Mouse (Mus musculus) limb, embryonic 14.5 days (tissue): Measurements from ENCODE around the gene Fgfr2. TPM values are rescaled to one million over a fixed set of nuclear protein-coding genes. Genes with fewer than 3 reads are reported as not detected.

Source experiments
- ATAC-seq: fragments of 200-750 bp; cut with Nextera tagmentation; 2 replicates; pipeline ENCODE4 v1.8.0; 2017; ENCODE audit warnings: low read depth, moderate number of reproducible peaks, moderate TSS enrichment; ENCODE audit not compliant: low FRiP score
- DNase-seq: peaks from one replicate; pipeline ENCODE4 v3.0.0-alpha.2; 2015; ENCODE audit warnings: low spot score
- H3K27ac ChIP-seq: fragments of 300-500 bp; sonication (generic); replicated peaks from 2 replicates; pipeline ENCODE4 v1.5.1; 2014; ENCODE audit warnings: low read depth, mild to moderate bottlenecking, low read length, moderate library complexity, mixed read lengths
- H3K27me3 ChIP-seq: fragments of 300-500 bp; sonication (generic); 2 replicates; pipeline ENCODE4 v1.6.1; 2014; ENCODE audit warnings: low read length, mixed read lengths; ENCODE audit not compliant: control insufficient read depth, insufficient read depth
- H3K36me3 ChIP-seq: fragments of 300-500 bp; sonication (generic); 2 replicates; pipeline ENCODE4 v1.6.1; 2014; ENCODE audit warnings: mild to moderate bottlenecking, low read length, moderate library complexity, mixed read lengths; ENCODE audit not compliant: control insufficient read depth, insufficient read depth
- H3K4me1 ChIP-seq: fragments of 300-500 bp; sonication (generic); 2 replicates; pipeline ENCODE4 v1.6.1; 2014; ENCODE audit warnings: antibody characterized with exemption, low read length, mixed read lengths; ENCODE audit not compliant: control insufficient read depth, insufficient read depth
- H3K4me2 ChIP-seq: fragments of 300-500 bp; sonication (generic); replicated peaks from 2 replicates; pipeline ENCODE4 v1.6.1; 2014; ENCODE audit warnings: low read depth, mild to moderate bottlenecking, low read length, moderate library complexity; ENCODE audit not compliant: severe bottlenecking
- H3K4me3 ChIP-seq: fragments of 300-500 bp; sonication (generic); replicated peaks from 2 replicates; pipeline ENCODE4 v1.5.1; 2014; ENCODE audit warnings: low read length
- H3K9ac ChIP-seq: fragments of 300-500 bp; sonication (generic); 2 replicates; pipeline ENCODE4 v1.6.1; 2014; ENCODE audit warnings: mild to moderate bottlenecking, low read depth, low read length, moderate library complexity; ENCODE audit not compliant: severe bottlenecking
- H3K9me3 ChIP-seq: fragments of 300-500 bp; sonication (generic); 2 replicates; pipeline ENCODE4 v1.6.1; 2016; ENCODE audit warnings: low read length; ENCODE audit not compliant: control insufficient read depth
- POLR2A ChIP-seq: fragments of 200-500 bp; IDR thresholded peaks from 2 replicates; pipeline ENCODE4 v1.8.0; 2012; ENCODE audit warnings: inconsistent platforms, mild to moderate bottlenecking, moderate library complexity, borderline replicate concordance; ENCODE audit not compliant: insufficient read depth, insufficient read length; ENCODE audit errors: extremely low read depth
- WGBS: fragments of 180-500 bp; shearing (Covaris S2); extraction: QIAGEN DNeasy Blood & Tissue Kit; methylation state at CpG from one replicate; pipeline ENCODE4 v1.1.7; 2014; 5-methylcytosine and 5-hydroxymethylcytosine counted together
- polyA plus RNA-seq, 2 experiments: library from polyadenylated mRNA; depleted of rRNA in 1 of 2; stranded (reverse) in 1 of 2; unstranded in 1 of 2; fragments of >200 nt; fragmentation: Nextera tagmentation in 1 of 2; extraction: Ambion mirVana in 1 of 2; gene quantifications; 2 replicates each; pipeline versions ENCODE4 v1.2.1 to v1.2.3; 2012 to 2014

Gene Fgfr2
- polyA plus RNA-seq, 2 experiments: 131 to 133 TPM

GRCm38 (mm10) chr7:132585695-132586491 lies 537.3 kb downstream of the Fgfr2 start:
- no peak overlapping the region for H3K4me3 ChIP-seq
- no peaks in the 10 kb centered on the region for H3K9me3 ChIP-seq
- no peak for ATAC-seq
- H3K36me3 ChIP-seq: no peaks in the 10 kb centered on the region
- 59% methylated on average over 3 of the region's 3 CpGs for WGBS
- H3K27ac ChIP-seq: no peak overlapping the region
- no peak for TF ChIP-seq POLR2A
- no peaks in the 10 kb centered on the region for H3K4me1 ChIP-seq
- no peak overlapping the region for H3K4me2 ChIP-seq
- no peak for DNase-seq
- H3K9ac ChIP-seq: no peak overlapping the region
- no peaks in the 10 kb centered on the region for H3K27me3 ChIP-seq

GRCm38 (mm10) chr7:132581441-132581840 lies 541.7 kb downstream of the Fgfr2 start:
- Histone ChIP-seq H3K4me3 (no peak overlapping the region), H3K4me1 (no peaks in the 10 kb centered on the region), H3K9ac (no peak overlapping the region), H3K9me3 (no peaks in the 10 kb centered on the region), H3K4me2 (no peak overlapping the region), H3K27me3 (no peaks in the 10 kb centered on the region), H3K27ac (no peak overlapping the region), H3K36me3 (no peaks in the 10 kb centered on the region)
- 93% methylated on average over 2 of the region's 2 CpGs for WGBS
- TF ChIP-seq POLR2A: no peak
- DNase-seq (no peak), ATAC-seq (no peak)

- WGBS: 73% methylated on average over 6 of the region's 6 CpGs
- Histone ChIP-seq H3K4me3 (no peak overlapping the region), H3K36me3 (no peaks in the 10 kb centered on the region), H3K4me1 (peaks cover 2% of the 10 kb centered on the region; the same call in 1 of the 2 replicates), H3K4me2 (no peak overlapping the region), H3K27ac (no peak overlapping the region), H3K9ac (no peak overlapping the region), H3K9me3 (no peaks in the 10 kb centered on the region), H3K27me3 (no peaks in the 10 kb centered on the region)
- TF ChIP-seq POLR2A: no peak
- DNase-seq: no peak
- ATAC-seq: no peak
Observed at GRCm38 (mm10) chr7:132580511-132580910, 542.6 kb downstream of the Fgfr2 start.

GRCm38 (mm10) chr7:132576891-132577290 lies 546.3 kb downstream of the Fgfr2 start:
- WGBS: 57% methylated on average over 4 of the region's 4 CpGs
- Histone ChIP-seq H3K27me3 (no peaks in the 10 kb centered on the region), H3K27ac (no peak overlapping the region), H3K4me3 (no peak overlapping the region), H3K9me3 (no peaks in the 10 kb centered on the region), H3K4me1 (peaks cover 20% of the 10 kb centered on the region), H3K36me3 (no peaks in the 10 kb centered on the region), H3K9ac (no peak overlapping the region), H3K4me2 (peak overlapping the region; percentile 51)
- no peak for DNase-seq
- no peak for TF ChIP-seq POLR2A
- no peak for ATAC-seq

- Histone ChIP-seq H3K4me1 (peaks cover 27% of the 10 kb centered on the region), H3K4me3 (peak within 1 kb of the TSS; percentile 69), H3K27ac (peak within 1 kb of the TSS; percentile 97), H3K9me3 (no peaks in the 10 kb centered on the region), H3K27me3 (no peaks in the 10 kb centered on the region), H3K4me2 (peak within 1 kb of the TSS; percentile 51), H3K36me3 (no peaks in the 10 kb centered on the region), H3K9ac (peak within 1 kb of the TSS; percentile 78)
- TF ChIP-seq POLR2A: peak; percentile 94
- 1% methylated on average over 45 of the region's 49 CpGs for WGBS
- peak; percentile 96 for ATAC-seq
- peak; percentile 98 for DNase-seq
Observed at GRCm38 (mm10) chr7:132576116-132576650, 547.0 kb downstream of the Fgfr2 start, which contains the start of gene Oat. Gene Oat, minus strand, starts transcription at chr7:132576398.
